Mouse (Mus musculus): ENCODE measurements around the gene Tsks.

Gene Tsks

DNA sequence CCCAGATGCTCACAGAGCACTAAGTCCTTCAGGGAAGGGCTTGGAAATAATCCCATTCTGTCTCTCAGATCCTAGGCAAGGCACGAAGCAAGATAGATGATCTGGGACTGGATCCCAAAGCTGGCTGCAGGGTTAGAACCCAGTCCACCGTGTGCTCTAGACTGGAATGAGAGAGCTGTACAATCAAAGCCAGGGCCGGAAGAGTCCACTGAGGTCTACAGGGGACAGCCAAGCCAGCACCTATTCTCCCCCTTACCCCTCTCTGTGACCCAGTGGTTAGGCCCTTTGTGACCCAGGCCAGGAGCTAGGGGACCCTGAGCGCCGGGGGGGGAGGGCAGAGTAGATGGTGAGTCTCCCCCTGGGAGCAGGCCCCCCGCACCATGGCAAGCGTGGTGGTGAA, at the start of gene Tsks:
Gene Tsks (plus strand): TSS at position 301 of the 400 bp plus-strand sequence.
- DNase-seq (ENCODE audit: low spot score): no peak

- no peak for DNase-seq (ENCODE audit: low spot score)
These were observed 48.8 kb upstream of the Tsks start for GRCm38 (mm10) chr7:44894175-44894574.

- DNase-seq (ENCODE audit: low spot score): no peak
These were observed 47.8 kb upstream of the Tsks start for GRCm38 (mm10) chr7:44895206-44895592.

- DNase-seq (ENCODE audit: low spot score): peak; percentile 94
These were observed 47.2 kb upstream of the Tsks start, which contains the start of gene Fuz for GRCm38 (mm10) chr7:44895593-44896434. Gene Fuz, plus strand, starts transcription at chr7:44896079.

GRCm38 (mm10) chr7:44896499-44896898, 46.5 kb upstream of the Tsks start:
- DNase-seq (ENCODE audit: low spot score): no peak

GRCm38 (mm10) chr7:44898607-44899006, 44.4 kb upstream of the Tsks start:
- no peak for DNase-seq (ENCODE audit: low spot score)

DNA sequence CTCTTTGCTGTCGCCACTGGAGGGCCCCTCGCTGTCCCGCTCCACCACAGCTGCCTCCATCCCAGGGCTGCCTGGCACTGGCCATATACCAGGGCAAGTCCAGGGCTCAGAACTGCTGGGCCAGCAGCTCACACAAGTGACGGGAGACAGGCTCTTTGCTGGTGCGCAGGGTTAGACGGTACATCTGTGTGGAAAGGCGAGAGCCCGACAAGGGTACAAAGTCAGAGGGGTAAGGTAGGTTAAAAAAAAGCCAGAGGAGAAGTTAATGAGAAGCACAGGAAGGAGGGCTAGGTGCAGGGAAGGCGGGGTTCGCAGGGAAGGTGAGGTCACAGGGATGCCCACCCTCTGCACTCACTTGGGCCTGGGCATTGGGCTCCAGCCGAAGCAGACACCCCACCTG, 42.4 kb upstream of the Tsks start:
- DNase-seq (ENCODE audit: low spot score): no peak

GRCm38 (mm10) chr7:44901230-44901722, 41.7 kb upstream of the Tsks start:
- peak; percentile 42 for DNase-seq (ENCODE audit: low spot score)

GRCm38 (mm10) chr7:44905430-44905829, 37.6 kb upstream of the Tsks start:
- no peak for DNase-seq (ENCODE audit: low spot score)

- no peak for DNase-seq (ENCODE audit: low spot score)
These were observed 34.1 kb upstream of the Tsks start for GRCm38 (mm10) chr7:44908706-44909476.

DNA sequence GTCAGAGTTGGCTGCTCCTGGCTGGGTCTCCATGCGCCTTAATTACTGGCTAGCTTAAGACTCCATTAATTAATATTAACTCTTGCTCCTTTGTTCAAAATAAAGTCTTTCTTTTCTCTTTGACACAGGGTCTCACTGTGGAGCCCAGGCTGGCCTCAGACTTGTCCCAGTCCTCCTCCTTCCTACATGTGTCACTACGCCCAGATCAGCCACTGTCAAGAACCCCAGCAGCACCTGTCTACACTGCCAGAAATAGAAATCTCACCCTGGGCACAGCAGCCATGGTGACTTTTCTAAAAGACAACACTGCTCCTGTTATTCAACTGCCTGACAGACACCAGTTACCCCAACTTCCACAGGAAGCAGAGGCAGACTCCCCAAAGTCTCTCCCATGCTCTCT, 28.6 kb upstream of the Tsks start:
- DNase-seq (ENCODE audit: low spot score): no peak

GRCm38 (mm10) chr7:44915314-44915713, 27.7 kb upstream of the Tsks start:
- DNase-seq (ENCODE audit: low spot score): no peak

- DNase-seq (ENCODE audit: low spot score): no peak
These were observed 26.8 kb upstream of the Tsks start for GRCm38 (mm10) chr7:44916191-44916590.

DNA sequence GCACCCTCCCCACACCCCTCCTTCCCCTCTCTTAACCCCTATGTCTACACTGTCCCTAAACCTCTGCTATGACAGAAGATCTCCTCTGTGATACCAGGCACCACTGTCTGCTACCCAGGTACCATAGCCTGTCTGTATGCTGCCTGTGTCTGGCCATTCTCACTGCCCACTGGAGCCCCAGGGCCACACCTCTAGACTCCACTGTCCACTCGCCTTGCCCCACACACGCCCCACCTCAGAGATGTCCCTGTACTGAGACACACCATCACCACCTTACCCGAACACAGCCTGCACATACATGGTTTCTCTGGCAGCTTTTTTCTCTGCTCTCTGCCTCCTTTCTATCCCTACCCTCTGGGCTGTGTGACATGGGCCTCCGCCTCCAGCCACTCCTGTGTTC, 26.1 kb upstream of the Tsks start:
- no peak for DNase-seq (ENCODE audit: low spot score)

DNA sequence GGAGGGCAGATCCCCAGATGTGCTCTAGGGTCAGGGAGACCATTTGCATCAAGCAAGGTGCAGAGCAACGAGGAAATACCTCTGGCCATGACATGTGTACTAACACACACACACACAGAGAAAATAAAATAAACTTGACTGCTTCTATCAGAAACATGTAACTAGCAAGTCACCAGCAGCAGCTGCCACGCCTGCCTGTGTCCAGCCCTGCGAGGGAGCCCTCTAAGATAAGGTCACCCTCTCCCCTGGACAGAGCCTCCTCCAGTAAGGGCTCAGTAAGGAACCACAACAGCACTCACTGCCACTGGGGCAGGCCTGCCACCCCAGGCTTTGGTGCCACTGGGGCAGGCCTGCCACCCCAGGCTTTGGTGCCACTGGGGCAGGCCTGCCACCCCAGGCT, 24.8 kb upstream of the Tsks start:
- DNase-seq (ENCODE audit: low spot score): no peak

GRCm38 (mm10) chr7:44919127-44919526, 23.9 kb upstream of the Tsks start:
- DNase-seq (ENCODE audit: low spot score): no peak

GRCm38 (mm10) chr7:44922530-44922929, 20.5 kb upstream of the Tsks start:
- no peak for DNase-seq (ENCODE audit: low spot score)

DNA sequence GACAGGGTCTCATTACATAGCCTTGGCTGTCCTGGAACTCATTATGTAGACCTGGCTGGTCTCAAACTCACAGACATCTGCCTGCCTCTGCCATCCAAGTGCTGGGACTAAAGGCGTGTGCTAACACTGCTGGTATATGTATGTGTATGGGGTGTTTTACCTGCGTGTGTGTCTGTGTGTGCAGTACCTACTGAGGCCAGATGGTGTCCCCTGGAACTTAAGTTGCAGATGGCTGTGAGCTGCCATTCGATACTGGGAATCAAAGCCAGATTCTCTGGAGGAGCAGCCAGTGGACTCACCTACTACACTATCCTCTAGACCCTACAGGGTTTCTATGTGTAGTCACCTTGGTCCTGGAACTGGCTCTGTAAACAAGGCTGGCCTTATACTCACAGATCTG, 17.5 kb upstream of the Tsks start:
- no peak for DNase-seq (ENCODE audit: low spot score)

GRCm38 (mm10) chr7:44928570-44928969, 14.4 kb upstream of the Tsks start:
- no peak for DNase-seq (ENCODE audit: low spot score)

GRCm38 (mm10) chr7:44929204-44930151, 13.5 kb upstream of the Tsks start, which contains the start of gene Ap2a1:
Gene Ap2a1, minus strand, starts transcription at chr7:44929496.
- peak; percentile 100 for DNase-seq (ENCODE audit: low spot score)

GRCm38 (mm10) chr7:44938680-44939079, 4.3 kb upstream of the Tsks start:
- DNase-seq (ENCODE audit: low spot score): no peak

- DNase-seq (ENCODE audit: low spot score): no peak
These were observed 6.9 kb downstream of the Tsks start for GRCm38 (mm10) chr7:44949922-44950321.
